Mouse (Mus musculus): ENCODE results near the gene Gm17660. TPM values are rescaled to one million over a fixed set of nuclear protein-coding genes. Genes with fewer than 3 reads are reported as not detected.

Gene Gm17660
- 0.25 TPM in 1 of 2 replicates, not detected in the other for polyA plus RNA-seq (2012; rRNA removed)

- TF ChIP-seq POLR2A (IDR thresholded peaks at IDR 0.05; ENCODE audit: extremely low read depth, insufficient read depth, low read length) (no peak), CTCF (IDR thresholded peaks at IDR 0.05; ENCODE audit: extremely low read depth, insufficient read depth, low read length) (no peak)
- Histone ChIP-seq H3K27ac (ENCODE audit: insufficient read depth, low read length) (no peak within 1 kb of the TSS), H3K4me3 (ENCODE audit: insufficient read depth, low read length) (no peak within 1 kb of the TSS)
These were observed at the start of gene Gm17660 for GRCm38 (mm10) chr5:104077508-104077907. TSS of gene Gm17660 (minus strand) at chr5:104077608.

DNA sequence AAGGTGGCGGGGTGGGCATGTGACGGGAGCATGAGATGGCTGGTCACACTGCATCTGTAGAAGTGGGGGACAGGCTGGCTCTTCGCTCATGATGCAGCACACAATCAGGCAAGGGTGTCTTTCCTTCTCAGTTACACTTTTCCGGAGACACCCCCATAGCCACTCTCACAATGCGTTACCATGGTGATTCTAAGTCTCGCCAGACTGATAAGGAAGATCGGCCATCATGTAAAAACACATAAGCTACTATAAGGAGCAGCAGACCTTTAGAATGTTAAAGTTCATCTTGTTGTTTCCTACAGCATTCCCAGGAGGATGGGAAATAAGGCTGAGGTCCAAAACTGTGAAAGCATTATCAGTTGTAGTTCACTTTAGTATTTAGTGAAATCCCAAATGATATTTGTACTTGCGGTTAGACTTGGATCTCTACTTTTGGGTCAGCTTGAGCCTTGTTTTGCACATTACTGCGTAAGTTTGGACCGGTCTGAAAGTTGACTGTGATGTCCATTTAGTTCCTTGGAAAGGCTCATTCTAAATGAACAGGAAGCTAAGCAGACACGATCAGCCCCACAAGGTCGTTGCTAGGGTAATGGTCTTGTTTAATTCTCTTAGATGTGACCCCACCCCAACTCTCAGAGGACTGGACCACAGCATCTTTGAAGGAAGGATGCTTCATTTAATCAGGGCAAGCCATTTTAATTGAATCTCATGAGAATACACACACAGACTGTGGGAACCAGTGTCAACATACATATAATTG is 49.3 kb upstream of the Gm17660 start:
- TF ChIP-seq POLR2A (IDR thresholded peaks at IDR 0.05; ENCODE audit: extremely low read depth, insufficient read depth, low read length) (no peak), CTCF (IDR thresholded peaks at IDR 0.05; ENCODE audit: extremely low read depth, insufficient read depth, low read length) (no peak)
- peaks cover 7% of the 10 kb centered on the region for H3K4me1 ChIP-seq (ENCODE audit: control insufficient read depth, insufficient read depth, low read length)
- no peak overlapping the region for H3K4me3 ChIP-seq (ENCODE audit: insufficient read depth, low read length)
- no peak overlapping the region for H3K27ac ChIP-seq (ENCODE audit: insufficient read depth, low read length)

More at GRCm38 (mm10) chr5:104077508-104077907, at the start of gene Gm17660:
- H3K4me1 ChIP-seq (ENCODE audit: control insufficient read depth, insufficient read depth, low read length), result peaks cover under 1% of the 10 kb centered on the region; the same call in 1 of the 2 replicates

DNA sequence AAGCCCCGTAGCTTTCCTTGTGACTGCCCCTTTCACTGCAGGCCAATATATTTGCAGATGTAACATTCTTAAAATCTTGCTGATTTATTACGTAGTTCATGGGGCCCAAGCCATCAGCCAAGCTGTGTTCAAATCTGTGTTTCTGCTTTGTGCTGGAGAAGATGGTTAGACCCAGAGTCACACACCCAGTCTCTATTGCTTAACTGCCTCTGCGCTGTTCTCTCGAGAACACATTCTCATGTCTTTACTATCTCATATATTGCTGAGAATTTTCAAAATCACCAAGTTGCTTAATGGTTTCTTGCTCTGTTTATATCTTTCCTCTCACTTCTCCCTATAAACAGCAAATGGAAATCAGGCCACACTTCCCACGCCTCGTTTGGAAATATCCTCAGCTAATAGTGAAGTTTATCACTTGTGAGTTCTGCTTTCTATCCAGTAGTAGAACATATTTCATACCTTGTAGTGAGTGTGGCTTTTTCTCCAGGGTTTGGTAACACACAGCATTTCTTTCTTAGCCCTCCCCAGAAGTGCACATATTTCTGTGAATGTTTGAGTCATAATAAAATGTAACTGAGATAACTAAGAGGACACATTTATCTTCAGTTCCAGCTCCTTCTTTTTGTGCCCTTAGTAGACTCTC is 46.7 kb upstream of the Gm17660 start:
- Histone ChIP-seq H3K4me3 (ENCODE audit: insufficient read depth, low read length) (no peak overlapping the region), H3K27ac (ENCODE audit: insufficient read depth, low read length) (no peak overlapping the region)

DNA sequence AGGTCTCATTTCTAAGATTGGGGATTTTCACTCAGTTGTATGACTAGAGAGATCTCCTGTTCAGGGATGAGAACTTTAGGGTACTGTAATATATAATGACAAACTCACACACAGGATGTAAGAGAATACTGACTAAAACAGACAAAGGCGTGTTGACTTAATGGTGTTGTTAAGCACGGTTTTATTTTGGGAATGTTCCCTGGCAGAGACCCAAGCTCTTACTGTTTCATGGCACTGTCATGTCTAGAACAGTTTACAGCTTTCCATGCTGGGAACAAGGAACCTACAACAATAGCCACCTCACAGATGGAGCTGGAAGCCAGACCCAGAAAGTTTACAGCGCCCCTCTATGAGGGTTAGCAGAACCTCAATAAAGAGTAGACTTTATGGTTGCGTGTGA is 38.5 kb upstream of the Gm17660 start:
- TF ChIP-seq CTCF (IDR thresholded peaks at IDR 0.05; ENCODE audit: extremely low read depth, insufficient read depth, low read length), result no peak
- no peak for TF ChIP-seq POLR2A (IDR thresholded peaks at IDR 0.05; ENCODE audit: extremely low read depth, insufficient read depth, low read length)
- no peak overlapping the region for H3K4me3 ChIP-seq (ENCODE audit: insufficient read depth, low read length)
- no peak overlapping the region for H3K27ac ChIP-seq (ENCODE audit: insufficient read depth, low read length)

More for the DNA sequence above, 46.7 kb upstream of the Gm17660 start:
- peaks cover 7% of the 10 kb centered on the region for H3K4me1 ChIP-seq (ENCODE audit: control insufficient read depth, insufficient read depth, low read length)
- no peak for TF ChIP-seq POLR2A (IDR thresholded peaks at IDR 0.05; ENCODE audit: extremely low read depth, insufficient read depth, low read length)
- TF ChIP-seq CTCF (IDR thresholded peaks at IDR 0.05; ENCODE audit: extremely low read depth, insufficient read depth, low read length), result no peak

DNA sequence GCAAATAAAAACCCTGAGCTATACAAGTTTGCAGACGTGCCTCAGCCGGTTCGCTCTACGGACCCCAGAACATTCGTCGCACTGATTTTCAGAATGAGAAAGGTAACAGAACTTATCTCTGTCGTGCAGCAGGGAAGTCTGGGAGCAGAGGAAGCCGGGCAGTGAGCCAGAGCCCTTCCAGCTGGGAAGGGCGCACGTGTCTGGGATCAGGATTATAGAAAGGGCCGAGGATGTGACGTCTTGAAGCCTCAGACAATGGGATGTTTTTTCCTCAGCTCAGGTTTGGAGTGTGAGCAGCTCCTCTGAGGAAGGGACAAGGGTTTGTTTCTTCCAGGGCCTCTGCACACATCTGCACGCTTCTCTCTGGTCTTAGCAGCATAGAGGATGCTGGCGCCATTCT is 37.7 kb upstream of the Gm17660 start:
- Histone ChIP-seq H3K27ac (ENCODE audit: insufficient read depth, low read length) (peak overlapping the region; percentile 56), H3K4me1 (ENCODE audit: control insufficient read depth, insufficient read depth, low read length) (no peaks in the 10 kb centered on the region; the same call in 1 of the 2 replicates), H3K4me3 (ENCODE audit: insufficient read depth, low read length) (no peak overlapping the region)
- TF ChIP-seq CTCF (IDR thresholded peaks at IDR 0.05; ENCODE audit: extremely low read depth, insufficient read depth, low read length), result no peak
- no peak for TF ChIP-seq POLR2A (IDR thresholded peaks at IDR 0.05; ENCODE audit: extremely low read depth, insufficient read depth, low read length)

More for the DNA sequence above, 38.5 kb upstream of the Gm17660 start:
- H3K4me1 ChIP-seq (ENCODE audit: control insufficient read depth, insufficient read depth, low read length), result no peaks in the 10 kb centered on the region; the same call in 1 of the 2 replicates

GRCm38 (mm10) chr5:104113491-104114172 is 36.2 kb upstream of the Gm17660 start, which contains the start of gene Sparcl1:
TSS of gene Sparcl1 (minus strand) at chr5:104113733.
- peak within 1 kb of the TSS; percentile 98 for H3K27ac ChIP-seq (ENCODE audit: insufficient read depth, low read length)
- H3K4me3 ChIP-seq (ENCODE audit: insufficient read depth, low read length), result peak within 1 kb of the TSS; percentile 46
- no peak for TF ChIP-seq CTCF (IDR thresholded peaks at IDR 0.05; ENCODE audit: extremely low read depth, insufficient read depth, low read length)
- peak; percentile 89 for TF ChIP-seq POLR2A (IDR thresholded peaks at IDR 0.05; ENCODE audit: extremely low read depth, insufficient read depth, low read length)
- H3K4me1 ChIP-seq (ENCODE audit: control insufficient read depth, insufficient read depth, low read length), result peaks cover 5% of the 10 kb centered on the region

GRCm38 (mm10) chr5:104112511-104112910 is 35.1 kb upstream of the Gm17660 start:
- Histone ChIP-seq H3K27ac (ENCODE audit: insufficient read depth, low read length) (peak overlapping the region; percentile 98), H3K4me3 (ENCODE audit: insufficient read depth, low read length) (peak overlapping the region; percentile 46), H3K4me1 (ENCODE audit: control insufficient read depth, insufficient read depth, low read length) (peaks cover 10% of the 10 kb centered on the region)
- peak; percentile 38; the same call in 1 of the 2 replicates for TF ChIP-seq POLR2A (IDR thresholded peaks at IDR 0.05; ENCODE audit: extremely low read depth, insufficient read depth, low read length)
- TF ChIP-seq CTCF (IDR thresholded peaks at IDR 0.05; ENCODE audit: extremely low read depth, insufficient read depth, low read length), result no peak

GRCm38 (mm10) chr5:104112016-104112415 is 34.6 kb upstream of the Gm17660 start:
- H3K4me3 ChIP-seq (ENCODE audit: insufficient read depth, low read length), result peak overlapping the region; percentile 46
- peaks cover 11% of the 10 kb centered on the region for H3K4me1 ChIP-seq (ENCODE audit: control insufficient read depth, insufficient read depth, low read length)
- TF ChIP-seq POLR2A (IDR thresholded peaks at IDR 0.05; ENCODE audit: extremely low read depth, insufficient read depth, low read length) (no peak), CTCF (IDR thresholded peaks at IDR 0.05; ENCODE audit: extremely low read depth, insufficient read depth, low read length) (no peak)
- peak overlapping the region; percentile 98 for H3K27ac ChIP-seq (ENCODE audit: insufficient read depth, low read length)
